Mouse (Mus musculus): Measurements from ENCODE around the gene Rps6ka3. TPM values are rescaled to one million over a fixed set of nuclear protein-coding genes. Genes with fewer than 3 reads are reported as not detected.
A peak's percentile ranks its signal among the peaks of the same experiment; 100 is the strongest.

Rps6ka3 gene
- polyA plus RNA-seq, 1 experiment from 2014 or later: 6.6 TPM

- Histone ChIP-seq H3K27me3 (ENCODE audit: insufficient read depth, low read length) (no peaks in the 10 kb centered on the region), H3K36me3 (ENCODE audit: insufficient read depth) (peaks cover 4% of the 10 kb centered on the region; the same call in 1 of the 2 replicates), H3K4me2 (no peak overlapping the region), H3K27ac (ENCODE audit: low read depth) (no peak overlapping the region), H3K4me1 (ENCODE audit: insufficient read depth) (no peaks in the 10 kb centered on the region), H3K4me3 (ENCODE audit: low read depth, low read length) (no peak overlapping the region), H3K9ac (no peak overlapping the region), H3K9me3 (ENCODE audit: low read depth, low read length) (no peaks in the 10 kb centered on the region)
- peak; percentile 84 for DNase-seq
- peak; percentile 73 for TF ChIP-seq CTCF (IDR thresholded peaks at IDR 0.05; ENCODE audit: low read depth)
- WGBS: 22% methylated on average over 8 of the region's 8 CpGs
- no peak for ATAC-seq (ENCODE audit: insufficient read depth)
These were observed 111.2 kb downstream of the Rps6ka3 start for GRCm38 (mm10) chrX:159321342-159321741.

- TF ChIP-seq CTCF (IDR thresholded peaks at IDR 0.05; ENCODE audit: low read depth): no peak
These were observed 154.4 kb downstream of the Rps6ka3 start for GRCm38 (mm10) chrX:159364506-159364905.

GRCm38 (mm10) chrX:159371831-159372752 is 162.0 kb downstream of the Rps6ka3 start, which contains the start of gene Eif1ax:
Gene Eif1ax (plus strand): TSS chrX:159372178.
- ATAC-seq (ENCODE audit: insufficient read depth) (peak; percentile 100), DNase-seq (peak; percentile 88)
- Histone ChIP-seq H3K4me3 (ENCODE audit: low read depth, low read length) (peak within 1 kb of the TSS; percentile 68), H3K4me2 (peak within 1 kb of the TSS; percentile 57), H3K9me3 (ENCODE audit: low read depth, low read length) (no peaks in the 10 kb centered on the region), H3K4me1 (ENCODE audit: insufficient read depth) (no peaks in the 10 kb centered on the region), H3K27me3 (ENCODE audit: insufficient read depth, low read length) (no peaks in the 10 kb centered on the region), H3K27ac (ENCODE audit: low read depth) (peak within 1 kb of the TSS; percentile 84), H3K36me3 (ENCODE audit: insufficient read depth) (no peaks in the 10 kb centered on the region), H3K9ac (peak within 1 kb of the TSS; percentile 68)
- WGBS: 11% methylated on average over 40 of the region's 76 CpGs
- 0 out of 2 replicates have a peak, but pooled peaks have one; percentile 11 for TF ChIP-seq CTCF (IDR thresholded peaks at IDR 0.05; ENCODE audit: low read depth)

More at GRCm38 (mm10) chrX:159364506-159364905, 154.4 kb downstream of the Rps6ka3 start:
- no peaks in the 10 kb centered on the region for H3K27me3 ChIP-seq (ENCODE audit: insufficient read depth, low read length)
- WGBS: 81% methylated on average over 3 of the region's 3 CpGs
- H3K9me3 ChIP-seq (ENCODE audit: low read depth, low read length): no peaks in the 10 kb centered on the region
- DNase-seq (no peak), ATAC-seq (ENCODE audit: insufficient read depth) (no peak)
- no peaks in the 10 kb centered on the region for H3K4me1 ChIP-seq (ENCODE audit: insufficient read depth)
- no peak overlapping the region for H3K27ac ChIP-seq (ENCODE audit: low read depth)
- H3K4me2 ChIP-seq: no peak overlapping the region
- no peak overlapping the region for H3K9ac ChIP-seq
- H3K4me3 ChIP-seq (ENCODE audit: low read depth, low read length): no peak overlapping the region
- peaks cover 15% of the 10 kb centered on the region for H3K36me3 ChIP-seq (ENCODE audit: insufficient read depth)

GRCm38 (mm10) chrX:159372753-159373144 is 162.6 kb downstream of the Rps6ka3 start:
- Histone ChIP-seq H3K4me2 (peak overlapping the region; percentile 57), H3K27ac (ENCODE audit: low read depth) (peak overlapping the region; percentile 84; the same call in 1 of the 2 replicates), H3K9ac (peak overlapping the region; percentile 68), H3K4me1 (ENCODE audit: insufficient read depth) (no peaks in the 10 kb centered on the region), H3K36me3 (ENCODE audit: insufficient read depth) (0 out of 2 replicates have a peak, but pooled peaks cover 1% of the 10 kb centered on the region), H3K27me3 (ENCODE audit: insufficient read depth, low read length) (no peaks in the 10 kb centered on the region), H3K9me3 (ENCODE audit: low read depth, low read length) (no peaks in the 10 kb centered on the region), H3K4me3 (ENCODE audit: low read depth, low read length) (peak overlapping the region; percentile 68)
- no peak for ATAC-seq (ENCODE audit: insufficient read depth)
- no peak for DNase-seq
- 9% methylated on average over 9 of the region's 9 CpGs for WGBS
- no peak for TF ChIP-seq CTCF (IDR thresholded peaks at IDR 0.05; ENCODE audit: low read depth)

- no peak for DNase-seq
- no peak for ATAC-seq (ENCODE audit: insufficient read depth)
- H3K36me3 ChIP-seq (ENCODE audit: insufficient read depth): peaks cover 22% of the 10 kb centered on the region
- no peaks in the 10 kb centered on the region for H3K4me1 ChIP-seq (ENCODE audit: insufficient read depth)
- no peaks in the 10 kb centered on the region for H3K9me3 ChIP-seq (ENCODE audit: low read depth, low read length)
- 71% methylated on average over 9 of the region's 9 CpGs for WGBS
- TF ChIP-seq CTCF (IDR thresholded peaks at IDR 0.05; ENCODE audit: low read depth): no peak
- H3K4me2 ChIP-seq: no peak overlapping the region
- H3K27me3 ChIP-seq (ENCODE audit: insufficient read depth, low read length): no peaks in the 10 kb centered on the region
- no peak overlapping the region for H3K4me3 ChIP-seq (ENCODE audit: low read depth, low read length)
- H3K9ac ChIP-seq: no peak overlapping the region
- no peak overlapping the region for H3K27ac ChIP-seq (ENCODE audit: low read depth)
These were observed 177.0 kb downstream of the Rps6ka3 start for GRCm38 (mm10) chrX:159387105-159387504.

- no peak overlapping the region for H3K4me3 ChIP-seq (ENCODE audit: low read depth, low read length)
- ATAC-seq (ENCODE audit: insufficient read depth): no peak
- no peaks in the 10 kb centered on the region for H3K9me3 ChIP-seq (ENCODE audit: low read depth, low read length)
- H3K4me2 ChIP-seq: no peak overlapping the region
- no peaks in the 10 kb centered on the region for H3K27me3 ChIP-seq (ENCODE audit: insufficient read depth, low read length)
- H3K36me3 ChIP-seq (ENCODE audit: insufficient read depth): peaks cover 14% of the 10 kb centered on the region
- no peak for TF ChIP-seq CTCF (IDR thresholded peaks at IDR 0.05; ENCODE audit: low read depth)
- no peaks in the 10 kb centered on the region for H3K4me1 ChIP-seq (ENCODE audit: insufficient read depth)
- H3K27ac ChIP-seq (ENCODE audit: low read depth): no peak overlapping the region
- peak; percentile 4 for DNase-seq
- H3K9ac ChIP-seq: no peak overlapping the region
These were observed 178.8 kb downstream of the Rps6ka3 start for GRCm38 (mm10) chrX:159388953-159389352.

GRCm38 (mm10) chrX:159390347-159390962 is 180.3 kb downstream of the Rps6ka3 start:
- no peaks in the 10 kb centered on the region for H3K4me1 ChIP-seq (ENCODE audit: insufficient read depth)
- DNase-seq (no peak), ATAC-seq (ENCODE audit: insufficient read depth) (no peak)
- no peaks in the 10 kb centered on the region for H3K27me3 ChIP-seq (ENCODE audit: insufficient read depth, low read length)
- TF ChIP-seq CTCF (IDR thresholded peaks at IDR 0.05; ENCODE audit: low read depth): no peak
- peaks cover 8% of the 10 kb centered on the region for H3K36me3 ChIP-seq (ENCODE audit: insufficient read depth)
- no peak overlapping the region for H3K4me3 ChIP-seq (ENCODE audit: low read depth, low read length)
- WGBS: 75% methylated on average over 6 of the region's 6 CpGs
- no peak overlapping the region for H3K27ac ChIP-seq (ENCODE audit: low read depth)
- H3K9me3 ChIP-seq (ENCODE audit: low read depth, low read length): no peaks in the 10 kb centered on the region
- no peak overlapping the region for H3K9ac ChIP-seq
- H3K4me2 ChIP-seq: no peak overlapping the region
